Mouse (Mus musculus): ENCODE measurements around the gene Pax8.
A peak's percentile ranks its signal among the peaks of the same experiment; 100 is the strongest.

Pax8 gene

GRCm38 (mm10) chr2:24416668-24417067 is 58.7 kb downstream of the Pax8 start:
- no peak for DNase-seq (ENCODE audit: low read depth, low spot score)

GRCm38 (mm10) chr2:24413677-24414076 is 61.7 kb downstream of the Pax8 start:
- no peak for DNase-seq (ENCODE audit: low read depth, low spot score)

- no peak for DNase-seq (ENCODE audit: low read depth, low spot score)
Measured at GRCm38 (mm10) chr2:24413172-24413571, 62.2 kb downstream of the Pax8 start.

DNA sequence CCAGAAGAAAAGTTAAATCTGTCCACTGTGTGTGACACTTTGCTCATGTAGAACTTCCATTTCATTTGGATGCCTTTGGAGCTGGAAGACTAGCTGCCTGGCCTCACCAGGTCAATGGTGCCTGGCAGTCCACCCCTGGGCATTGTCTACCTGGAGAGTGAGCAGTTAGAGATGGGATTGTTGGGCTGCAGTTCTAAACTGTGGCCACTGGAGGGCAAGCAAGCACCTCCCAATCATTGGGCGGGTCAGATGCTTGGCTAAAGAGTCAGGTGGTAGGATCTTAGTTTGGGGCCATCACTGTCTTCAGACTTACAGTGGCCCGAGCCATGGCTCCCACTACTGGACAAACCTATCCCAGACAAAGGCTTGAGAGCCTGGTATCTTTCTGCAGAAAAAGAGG is 66.2 kb downstream of the Pax8 start:
- peak; percentile 66 for DNase-seq (ENCODE audit: low read depth, low spot score)

DNA sequence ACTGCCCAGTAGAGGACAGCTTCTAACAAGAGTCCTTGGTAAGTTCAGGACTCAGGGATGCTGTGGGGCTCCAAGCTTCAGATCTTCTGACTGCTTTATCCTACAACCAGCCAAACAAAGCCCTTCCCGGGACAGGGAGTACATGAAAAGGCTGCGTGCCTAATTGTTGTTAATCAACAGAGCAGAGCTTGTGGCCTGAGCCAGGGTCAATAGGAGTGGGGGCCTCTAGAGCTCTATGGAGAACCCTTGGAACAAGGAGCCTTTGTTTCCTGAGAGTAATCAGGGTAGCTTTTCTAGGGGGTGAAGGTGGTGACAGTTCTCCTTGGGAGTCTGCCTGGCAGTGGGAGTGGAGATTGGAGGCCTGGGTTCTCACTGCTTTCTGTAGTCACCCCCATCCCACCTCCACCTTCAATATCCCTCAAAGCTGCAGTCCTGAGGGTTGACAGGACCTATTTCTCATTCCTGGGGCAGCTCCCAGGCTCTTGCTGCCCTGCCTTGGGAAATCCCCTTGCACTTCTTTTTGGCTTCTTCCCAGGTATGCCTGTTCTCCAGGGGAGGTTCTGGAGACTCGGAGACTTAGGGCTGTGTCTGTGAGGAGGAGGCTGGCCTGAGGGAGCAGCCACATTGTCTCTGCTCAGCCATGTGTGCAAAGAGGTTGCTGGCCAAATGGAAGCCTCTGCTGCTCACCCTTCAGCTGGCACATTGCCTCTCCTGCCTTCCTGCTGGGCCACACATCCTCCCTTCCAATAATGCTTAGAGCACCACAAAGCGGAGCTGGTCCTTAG is 67.5 kb downstream of the Pax8 start:
- no peak for DNase-seq (ENCODE audit: low read depth, low spot score)

- DNase-seq (ENCODE audit: low read depth, low spot score): peak; percentile 78
Measured at GRCm38 (mm10) chr2:24405345-24406012, 69.9 kb downstream of the Pax8 start.

DNA sequence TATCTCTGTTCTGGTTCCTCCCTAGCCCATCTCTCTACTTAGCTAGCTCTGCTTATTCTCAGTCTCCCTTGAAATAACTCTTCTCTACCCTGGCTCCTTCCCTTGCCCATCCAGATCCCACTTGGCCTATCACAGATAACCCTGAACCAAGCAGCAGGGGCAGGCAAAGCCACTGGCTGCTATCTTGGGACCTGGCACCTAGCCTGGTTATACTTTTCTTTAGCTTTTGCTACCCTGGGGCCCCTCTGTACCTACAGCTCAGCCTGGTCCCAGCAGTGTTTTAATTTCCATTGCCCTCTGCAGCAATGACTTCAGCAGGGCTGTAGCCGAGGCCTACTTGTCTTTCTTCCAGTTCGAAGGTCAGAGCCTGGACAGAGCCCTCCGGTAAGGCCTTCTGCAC is 74.7 kb downstream of the Pax8 start:
- DNase-seq (ENCODE audit: low read depth, low spot score): no peak

DNA sequence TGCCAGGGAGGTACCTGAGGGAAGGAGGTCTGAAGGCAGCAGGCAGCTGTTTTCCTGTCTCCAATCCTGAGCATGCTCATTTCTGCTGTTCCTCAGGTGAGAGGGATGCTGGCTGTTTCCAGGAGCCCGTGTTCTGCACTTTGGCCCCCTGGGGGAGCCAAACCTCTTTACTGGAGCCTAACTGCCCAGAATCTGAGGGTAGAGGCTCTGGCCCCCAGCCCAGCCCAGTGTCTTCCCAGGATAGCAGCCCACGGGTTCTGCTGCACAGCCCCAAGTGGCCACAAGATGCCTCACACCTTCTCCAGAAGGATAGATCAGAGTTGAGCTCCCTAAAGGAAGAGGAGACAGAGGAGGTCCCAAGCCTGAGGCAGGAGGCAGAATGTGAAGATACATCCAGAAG is 78.3 kb downstream of the Pax8 start:
- DNase-seq (ENCODE audit: low read depth, low spot score): peak; percentile 51

GRCm38 (mm10) chr2:24393251-24393650 is 82.1 kb downstream of the Pax8 start:
- DNase-seq (ENCODE audit: low read depth, low spot score): no peak

DNA sequence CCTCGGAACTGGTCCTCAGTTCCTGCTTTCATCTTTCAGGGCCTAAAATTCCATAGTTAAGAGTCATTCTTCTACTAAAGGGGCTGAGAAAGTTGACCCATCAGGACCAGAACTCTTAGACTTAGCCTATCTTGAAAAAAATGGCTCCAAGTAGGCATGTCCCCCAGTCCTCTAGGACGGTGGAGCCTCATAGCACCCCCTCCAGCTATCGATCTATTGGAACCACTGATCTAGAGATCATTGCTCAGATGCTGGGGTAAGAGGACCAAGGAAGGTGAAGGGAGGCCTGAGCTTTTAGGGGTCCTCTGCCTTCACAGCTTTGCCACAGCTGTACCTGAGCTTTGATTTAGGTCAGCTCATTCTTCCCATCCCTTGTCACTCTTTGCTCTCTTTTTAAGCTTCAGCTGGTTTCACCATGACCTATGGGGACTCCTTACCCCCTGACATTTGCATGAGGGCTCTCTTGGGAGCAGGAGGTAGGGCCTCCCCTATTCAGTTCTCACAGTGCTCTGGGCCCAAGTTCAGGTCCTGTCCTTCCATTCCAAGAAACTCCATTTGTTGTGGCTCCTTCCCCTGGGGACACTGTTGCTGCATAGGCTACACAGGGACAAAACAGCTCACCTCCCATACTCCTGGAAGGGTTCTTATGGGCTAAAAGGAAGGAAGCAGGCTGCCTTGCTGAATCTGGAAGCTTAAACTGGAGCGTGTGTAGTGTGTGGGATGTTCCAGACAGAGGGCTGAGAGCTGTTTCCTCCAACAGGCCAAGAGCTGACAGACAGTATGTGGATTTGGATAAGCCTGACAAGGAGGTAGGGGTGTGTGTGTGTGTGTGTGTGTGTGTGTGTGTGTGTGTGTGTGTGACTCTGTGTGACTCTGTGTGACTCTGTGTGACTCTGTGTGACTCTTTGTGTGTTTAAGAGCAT is 87.8 kb downstream of the Pax8 start:
- DNase-seq (ENCODE audit: low read depth, low spot score): no peak

DNA sequence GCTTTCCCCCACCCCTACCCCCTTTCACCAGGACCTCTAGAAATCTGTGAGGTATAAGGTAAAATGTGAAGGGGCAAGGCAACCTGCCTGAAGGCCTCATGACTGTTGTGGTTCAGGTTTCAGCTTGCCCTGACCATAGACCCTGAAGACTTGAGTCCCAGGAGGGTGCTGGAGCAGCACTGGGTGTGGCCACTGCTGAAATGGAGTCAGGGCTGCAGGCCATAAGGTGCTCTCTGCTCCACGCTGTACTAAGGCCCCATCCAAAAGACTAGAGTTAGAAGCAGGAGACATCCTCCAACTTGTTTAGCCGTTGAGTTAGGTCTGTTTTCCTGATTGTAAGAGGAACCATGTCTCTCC is 88.5 kb downstream of the Pax8 start:
- no peak for DNase-seq (ENCODE audit: low read depth, low spot score)

- DNase-seq (ENCODE audit: low read depth, low spot score): no peak
Measured at GRCm38 (mm10) chr2:24386158-24386963, 89.0 kb downstream of the Pax8 start.

GRCm38 (mm10) chr2:24385111-24385961 is 90.1 kb downstream of the Pax8 start:
- DNase-seq (ENCODE audit: low read depth, low spot score): peak; percentile 58

DNA sequence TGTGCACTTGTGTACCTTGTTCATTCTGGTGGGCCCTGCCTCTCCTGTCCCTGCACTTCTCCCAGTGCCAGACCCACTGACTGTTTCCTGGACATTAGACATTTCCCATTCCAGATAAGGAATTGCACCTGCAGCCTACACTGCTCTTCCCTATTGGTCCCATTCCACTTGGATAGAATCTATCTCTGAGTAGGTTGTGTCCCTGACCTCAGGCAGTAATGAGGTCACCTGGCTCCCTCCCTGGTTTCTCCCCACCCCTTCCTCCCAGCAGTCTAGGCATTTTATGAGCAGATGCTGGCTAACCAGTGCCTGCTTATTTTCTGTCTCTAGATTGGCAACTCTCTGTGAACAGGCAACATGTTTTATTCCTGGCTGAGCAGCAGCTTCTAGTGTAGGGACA is 91.0 kb downstream of the Pax8 start:
- no peak for DNase-seq (ENCODE audit: low read depth, low spot score)

GRCm38 (mm10) chr2:24383636-24384035 is 91.8 kb downstream of the Pax8 start:
- no peak for DNase-seq (ENCODE audit: low read depth, low spot score)

GRCm38 (mm10) chr2:24382456-24383230 is 92.8 kb downstream of the Pax8 start:
- DNase-seq (ENCODE audit: low read depth, low spot score): no peak

- DNase-seq (ENCODE audit: low read depth, low spot score): no peak
Measured at GRCm38 (mm10) chr2:24378747-24379450, 96.5 kb downstream of the Pax8 start.
